Mouse (Mus musculus): Measurements from ENCODE around the gene Rpl36-ps4. TPM values are rescaled to one million over a fixed set of nuclear protein-coding genes. Genes with fewer than 3 reads are reported as not detected.
"Not testable (repeated sequence)": the region's sequence is repeated elsewhere in the genome, so short reads cannot be mapped to it uniquely, and the experiment has no call there.

Rpl36-ps4 gene
- total RNA-seq, 1 experiment from 2014 or later: not detected

DNA sequence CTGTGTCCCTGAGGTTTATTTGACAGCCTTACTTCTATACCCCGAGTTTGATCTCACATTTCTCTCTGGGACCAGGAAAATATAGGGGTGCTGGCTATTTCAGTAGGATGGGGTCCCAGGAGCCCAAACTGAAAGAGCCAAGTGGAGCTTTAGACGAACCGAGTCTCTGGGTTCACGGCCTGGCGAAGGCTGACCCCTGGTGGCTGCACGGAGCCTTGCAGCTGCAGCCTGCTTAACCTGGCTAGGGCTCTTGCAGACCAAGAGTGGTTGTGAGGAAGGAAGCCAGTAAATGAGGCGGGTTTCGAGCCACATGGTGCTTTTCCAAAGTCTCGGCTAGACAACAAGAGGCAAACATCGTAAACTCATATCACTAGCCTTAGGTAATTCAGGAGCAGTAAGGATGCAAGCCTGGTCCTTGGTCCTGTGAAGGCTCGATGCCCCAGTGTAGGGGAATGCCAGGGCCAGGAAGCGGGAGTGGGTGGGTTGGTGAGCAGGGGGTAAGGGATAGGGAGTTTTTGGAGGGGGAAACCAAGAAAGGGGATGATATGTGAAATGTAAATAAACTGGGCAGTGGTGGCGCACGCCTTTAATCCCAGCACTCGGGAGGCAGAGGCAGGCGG, 28.3 kb downstream of the Rpl36-ps4 start:
- peak; percentile 87 for DNase-seq

GRCm38 (mm10) chr17:87954618-87955124, 33.9 kb downstream of the Rpl36-ps4 start:
- not testable (repeated sequence) for DNase-seq

- DNase-seq: no peak
Measured at GRCm38 (mm10) chr17:87957096-87957840, 36.5 kb downstream of the Rpl36-ps4 start.

DNA sequence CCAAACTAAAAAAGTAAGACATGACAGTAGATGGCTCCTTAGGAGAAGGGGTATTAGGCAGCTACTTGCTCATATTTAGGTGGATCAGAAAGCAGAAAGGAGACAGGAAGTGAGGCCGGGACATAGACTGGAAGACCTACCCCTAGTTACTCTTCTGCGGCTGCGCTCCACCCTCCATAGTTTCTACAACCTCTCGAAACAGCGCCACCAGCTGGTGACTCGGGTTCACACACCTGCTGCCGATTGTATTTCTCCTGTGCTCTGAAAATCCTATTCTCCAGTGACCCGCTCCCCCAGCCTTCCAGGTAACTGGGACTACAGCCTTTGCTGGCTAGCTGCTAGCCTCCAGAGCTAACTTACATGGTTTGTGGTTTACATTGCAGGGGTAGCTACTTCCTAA, 37.5 kb downstream of the Rpl36-ps4 start:
- peak; percentile 54 for DNase-seq

DNA sequence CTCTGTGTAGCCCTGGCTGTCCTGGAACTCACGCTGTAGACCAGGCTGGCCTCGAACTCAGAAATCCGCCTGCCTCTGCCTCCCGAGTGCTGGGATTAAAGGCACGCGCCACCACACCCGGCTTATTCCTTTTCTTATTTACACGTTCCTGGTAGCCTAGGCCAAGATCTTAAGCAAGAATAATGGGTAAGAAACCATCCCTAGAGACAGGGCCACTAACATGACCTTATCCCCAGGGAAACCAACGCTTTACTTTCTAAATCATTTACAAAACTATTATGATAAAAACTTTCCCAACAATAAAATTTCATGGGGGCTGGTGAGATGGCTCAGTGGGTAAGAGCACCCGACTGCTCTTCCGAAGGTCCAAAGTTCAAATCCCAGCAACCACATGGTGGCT, 38.6 kb downstream of the Rpl36-ps4 start:
- DNase-seq: not testable (repeated sequence)

GRCm38 (mm10) chr17:87959931-87960330, 39.2 kb downstream of the Rpl36-ps4 start:
- DNase-seq: not testable (repeated sequence)

DNA sequence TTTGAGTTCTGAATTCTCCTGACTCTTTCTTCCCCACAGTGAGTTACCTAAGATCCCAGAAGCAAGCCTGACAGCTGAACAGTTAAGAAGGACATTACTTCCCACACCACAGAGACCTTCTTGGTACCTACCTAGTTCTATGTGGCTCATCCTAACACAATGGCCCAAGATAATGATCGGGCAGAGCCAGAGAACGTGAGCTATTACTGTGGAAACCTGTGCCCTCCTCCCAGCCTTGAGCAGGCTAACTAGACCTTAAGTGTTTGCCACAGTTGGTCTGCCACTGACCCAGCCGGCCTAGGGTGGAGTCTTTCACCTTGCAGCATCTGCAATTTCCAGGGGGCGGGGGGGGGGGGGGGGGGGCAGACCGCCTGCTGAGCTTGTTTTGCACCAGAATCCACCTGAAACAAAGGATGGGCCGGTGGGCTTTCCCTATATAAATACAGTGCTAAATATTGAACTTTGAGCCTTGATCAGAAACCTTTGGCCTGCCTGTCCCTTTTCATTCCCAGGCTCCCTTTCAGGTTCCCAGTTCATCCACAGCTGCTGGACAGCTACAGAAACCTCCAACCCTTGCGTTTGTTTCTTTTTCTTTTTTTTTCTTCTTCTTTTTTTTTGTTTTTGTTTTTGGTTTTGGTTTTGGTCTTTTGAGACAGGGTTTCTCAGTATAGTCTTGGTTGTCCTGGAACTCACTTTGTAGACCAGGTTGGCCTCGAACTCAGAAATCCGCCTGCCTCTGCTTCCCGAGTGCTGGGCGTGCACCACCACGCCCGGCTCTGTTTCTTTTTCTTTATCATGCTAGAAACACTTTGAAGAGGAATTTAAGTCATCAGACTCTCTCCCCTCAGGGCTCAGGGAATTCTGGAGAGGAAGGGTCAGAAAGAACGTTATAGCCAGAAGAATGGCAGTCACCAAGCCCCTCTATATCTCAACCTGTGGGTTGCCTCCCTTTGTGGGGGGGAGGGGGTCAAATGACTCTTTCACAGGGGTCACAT, 42.6 kb downstream of the Rpl36-ps4 start:
- no peak for DNase-seq

GRCm38 (mm10) chr17:87968483-87968926, 47.7 kb downstream of the Rpl36-ps4 start:
- not testable (repeated sequence) for DNase-seq

Other genes starting within 250 kb of the Rpl36-ps4 start
- 24.3 and 24.6 TPM in 2 replicates for gene Msh2, start 248.6 kb upstream of the Rpl36-ps4 start, total RNA-seq (2021)
- 0.26 TPM in 1 of 2 replicates, not detected in the other for gene Kcnk12, start 123.0 kb upstream of the Rpl36-ps4 start, total RNA-seq (2021)
- 19.0 and 19.7 TPM in 2 replicates for gene Msh6, start 54.1 kb downstream of the Rpl36-ps4 start, total RNA-seq (2021)
- 58.5 and 61.7 TPM in 2 replicates for gene Fbxo11, start 144.3 kb downstream of the Rpl36-ps4 start, total RNA-seq (2021)

Measured in adrenal gland, postnatal 14 days (tissue).